Mouse (Mus musculus) embryonic fibroblast, embryonic 13.5 days (primary cell): Measurements from ENCODE around the gene Zfp870.
"Not testable (repeated sequence)": the region's sequence is repeated elsewhere in the genome, so short reads cannot be mapped to it uniquely, and the experiment has no call there.

Experiments
- CTCF ChIP-seq: IDR thresholded peaks from 2 replicates; pipeline ENCODE4 v1.5.1; 2011; ENCODE audit warnings: mild to moderate bottlenecking, control low read depth, low read length, moderate library complexity, borderline replicate concordance; ENCODE audit not compliant: insufficient read depth
- POLR2A ChIP-seq: IDR thresholded peaks from 2 replicates; pipeline ENCODE4 v1.6.1; 2011; ENCODE audit warnings: low read depth, mild to moderate bottlenecking, control low read depth, low read length, moderate library complexity

GRCm38 (mm10) chr17:32856713-32857112, 34.7 kb downstream of the Zfp870 start:
- not testable (repeated sequence) for TF ChIP-seq POLR2A, CTCF
